Mouse (Mus musculus): ENCODE measurements at regions not wholly inside any gene's neighbourhood (a gene's known extent, or its start where the extent isn't known, plus 50 kb on each side); places are given as distances from the start of the nearest gene placed in this dataset.

GRCm38 (mm10) chr2:172094159-172094558 lies 50.9 kb upstream of the Cbln4 start:
- DNase-seq, result no peak

GRCm38 (mm10) chr2:172103881-172104655 lies 60.8 kb upstream of the Cbln4 start:
- DNase-seq, result peak; percentile 16

- DNase-seq, result no peak
Measured at GRCm38 (mm10) chr2:172105241-172105640, 62.0 kb upstream of the Cbln4 start.

GRCm38 (mm10) chr2:172110706-172111105 lies 67.4 kb upstream of the Cbln4 start:
- peak; percentile 24 for DNase-seq

- no peak for DNase-seq
Measured at GRCm38 (mm10) chr2:172113639-172114038, 70.4 kb upstream of the Cbln4 start.

GRCm38 (mm10) chr2:172115604-172116206 lies 72.4 kb upstream of the Cbln4 start:
- no peak for DNase-seq

GRCm38 (mm10) chr2:172127517-172127916 lies 84.3 kb upstream of the Cbln4 start:
- DNase-seq, result no peak

GRCm38 (mm10) chr2:172131232-172131631 lies 88.0 kb upstream of the Cbln4 start:
- DNase-seq, result no peak

- no peak for DNase-seq
Measured at GRCm38 (mm10) chr2:172132623-172133332, 89.5 kb upstream of the Cbln4 start.

GRCm38 (mm10) chr2:172140080-172140479 lies 96.8 kb upstream of the Cbln4 start:
- no peak for DNase-seq

GRCm38 (mm10) chr2:172143269-172143668 lies 100.0 kb upstream of the Cbln4 start:
- no peak for DNase-seq

- no peak for DNase-seq
Measured at GRCm38 (mm10) chr2:172148736-172149135, 99.6 kb upstream of the Mc3r start.

GRCm38 (mm10) chr2:172149734-172150133 lies 98.6 kb upstream of the Mc3r start:
- DNase-seq, result no peak

GRCm38 (mm10) chr2:172150898-172151297 lies 97.4 kb upstream of the Mc3r start:
- DNase-seq, result no peak

GRCm38 (mm10) chr2:172159909-172160308 lies 88.4 kb upstream of the Mc3r start:
- DNase-seq, result no peak

- DNase-seq, result no peak
Measured at GRCm38 (mm10) chr2:172177371-172177770, 70.9 kb upstream of the Mc3r start.

GRCm38 (mm10) chr2:172179301-172179700 lies 69.0 kb upstream of the Mc3r start:
- DNase-seq, result no peak

- no peak for DNase-seq
Measured at GRCm38 (mm10) chr2:172197746-172198145, 50.5 kb upstream of the Mc3r start.

Data from kidney, postnatal 14 days (tissue).